Mouse (Mus musculus): ENCODE data around the gene Kif23. TPM values are rescaled to one million over a fixed set of nuclear protein-coding genes. Genes with fewer than 3 reads are reported as not detected.

The Kif23 gene
- polyA plus RNA-seq, 1 experiment from 2014 or later = 110 TPM

DNA sequence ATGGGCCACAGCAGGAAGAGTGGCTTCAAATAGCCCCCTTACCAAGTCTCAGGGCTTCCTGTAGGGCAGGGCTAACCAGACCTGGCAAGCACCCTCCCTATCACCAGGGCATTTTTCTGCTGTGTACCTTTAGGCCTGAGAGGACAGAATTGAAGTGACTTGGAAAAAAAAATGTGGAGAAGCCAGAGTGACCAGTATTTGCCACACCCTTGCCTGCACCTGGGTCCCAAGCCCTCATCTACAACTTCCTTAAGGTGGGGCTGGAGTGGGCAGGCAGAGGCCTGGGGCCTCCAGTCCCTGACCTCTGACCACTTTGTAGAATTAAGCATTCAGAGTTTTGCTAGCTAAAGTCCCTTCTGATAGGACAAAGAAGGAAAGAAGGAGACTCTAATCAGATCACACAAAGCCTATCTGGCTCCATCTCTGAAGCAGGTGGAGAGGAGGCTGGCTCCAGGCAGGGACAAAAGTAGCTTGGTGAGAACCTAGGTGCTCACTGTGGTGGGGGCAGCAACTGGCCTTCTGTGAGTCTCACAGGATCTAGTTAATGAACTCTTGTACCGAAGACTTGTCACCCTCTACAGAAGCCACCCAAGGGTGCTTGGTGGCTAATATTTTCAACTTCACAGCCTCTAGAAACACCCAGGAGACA is 13.5 kb upstream of the Kif23 start:
- no peak overlapping the region for H3K4me2 ChIP-seq
- H3K27ac ChIP-seq (ENCODE audit: low read depth, low read length) = no peak overlapping the region
- DNase-seq (ENCODE audit: low spot score, missing footprints) = no peak
- ATAC-seq (ENCODE audit: low FRiP score) = no peak
- no peak overlapping the region for H3K9ac ChIP-seq (ENCODE audit: low read length)
- H3K4me1 ChIP-seq (ENCODE audit: control insufficient read depth, insufficient read depth, low read length) = no peaks in the 10 kb centered on the region
- H3K4me3 ChIP-seq (ENCODE audit: low read depth, low read length) = no peak overlapping the region
- WGBS = 100% methylated on average over 1 of the region's 1 CpGs
- no peaks in the 10 kb centered on the region for H3K9me3 ChIP-seq (ENCODE audit: control insufficient read depth, low read length)
- H3K36me3 ChIP-seq (ENCODE audit: control insufficient read depth, insufficient read depth, low read length) = no peaks in the 10 kb centered on the region
- no peaks in the 10 kb centered on the region for H3K27me3 ChIP-seq (ENCODE audit: control insufficient read depth, insufficient read depth, low read length)

DNA sequence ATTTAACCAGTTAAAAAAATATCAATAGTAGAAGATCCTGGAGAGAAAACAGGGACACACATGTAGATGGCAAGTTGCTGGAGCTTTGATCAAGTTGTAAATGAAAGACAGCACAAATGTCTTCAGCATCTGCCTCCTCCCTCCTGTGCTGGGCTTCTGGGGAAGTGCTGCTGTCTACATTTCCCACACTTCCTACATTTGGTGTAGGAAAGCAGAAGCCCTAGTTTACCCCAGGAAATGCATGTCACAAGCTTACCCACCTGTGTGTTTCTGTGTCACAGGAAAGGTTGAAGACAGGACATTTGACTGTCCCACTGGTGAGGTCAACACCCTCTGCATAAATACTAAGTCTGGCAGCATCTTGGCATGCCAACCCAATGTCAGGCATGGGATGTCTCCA is 8.1 kb upstream of the Kif23 start:
- no peak for ATAC-seq (ENCODE audit: low FRiP score)
- Histone ChIP-seq H3K27ac (ENCODE audit: low read depth, low read length) (no peak overlapping the region), H3K9me3 (ENCODE audit: control insufficient read depth, low read length) (no peaks in the 10 kb centered on the region), H3K36me3 (ENCODE audit: control insufficient read depth, insufficient read depth, low read length) (no peaks in the 10 kb centered on the region), H3K4me2 (no peak overlapping the region), H3K9ac (ENCODE audit: low read length) (no peak overlapping the region), H3K4me3 (ENCODE audit: low read depth, low read length) (no peak overlapping the region), H3K4me1 (ENCODE audit: control insufficient read depth, insufficient read depth, low read length) (no peaks in the 10 kb centered on the region), H3K27me3 (ENCODE audit: control insufficient read depth, insufficient read depth, low read length) (no peaks in the 10 kb centered on the region)
- no peak for DNase-seq (ENCODE audit: low spot score, missing footprints)

DNA sequence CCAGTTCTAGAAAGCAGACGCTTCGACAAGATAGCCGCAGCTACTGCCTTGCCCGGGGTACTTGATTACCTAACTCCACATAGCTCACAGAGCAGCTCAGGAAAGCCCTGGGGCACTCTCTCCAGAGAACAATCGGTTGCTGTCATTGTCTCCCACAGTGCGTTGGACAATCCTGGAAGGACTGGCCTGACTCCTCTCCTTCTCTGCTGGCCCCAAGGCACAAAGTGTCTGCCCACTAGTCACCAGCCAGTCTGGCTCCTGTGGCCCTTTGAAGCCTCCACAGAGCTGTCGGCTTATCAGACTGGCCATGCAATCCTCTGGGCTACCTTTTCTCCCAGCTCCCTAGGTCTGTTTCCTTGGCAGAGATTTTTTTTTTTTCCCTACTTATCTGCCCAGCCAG is 5.7 kb upstream of the Kif23 start:
- Histone ChIP-seq H3K9me3 (ENCODE audit: control insufficient read depth, low read length) (no peaks in the 10 kb centered on the region), H3K9ac (ENCODE audit: low read length) (no peak overlapping the region), H3K27ac (ENCODE audit: low read depth, low read length) (no peak overlapping the region), H3K4me3 (ENCODE audit: low read depth, low read length) (no peak overlapping the region), H3K36me3 (ENCODE audit: control insufficient read depth, insufficient read depth, low read length) (no peaks in the 10 kb centered on the region), H3K27me3 (ENCODE audit: control insufficient read depth, insufficient read depth, low read length) (no peaks in the 10 kb centered on the region), H3K4me1 (ENCODE audit: control insufficient read depth, insufficient read depth, low read length) (peaks cover 7% of the 10 kb centered on the region), H3K4me2 (no peak overlapping the region)
- 60% methylated on average over 7 of the region's 7 CpGs for WGBS
- no peak for ATAC-seq (ENCODE audit: low FRiP score)
- peak; percentile 69 for DNase-seq (ENCODE audit: low spot score, missing footprints)

DNA sequence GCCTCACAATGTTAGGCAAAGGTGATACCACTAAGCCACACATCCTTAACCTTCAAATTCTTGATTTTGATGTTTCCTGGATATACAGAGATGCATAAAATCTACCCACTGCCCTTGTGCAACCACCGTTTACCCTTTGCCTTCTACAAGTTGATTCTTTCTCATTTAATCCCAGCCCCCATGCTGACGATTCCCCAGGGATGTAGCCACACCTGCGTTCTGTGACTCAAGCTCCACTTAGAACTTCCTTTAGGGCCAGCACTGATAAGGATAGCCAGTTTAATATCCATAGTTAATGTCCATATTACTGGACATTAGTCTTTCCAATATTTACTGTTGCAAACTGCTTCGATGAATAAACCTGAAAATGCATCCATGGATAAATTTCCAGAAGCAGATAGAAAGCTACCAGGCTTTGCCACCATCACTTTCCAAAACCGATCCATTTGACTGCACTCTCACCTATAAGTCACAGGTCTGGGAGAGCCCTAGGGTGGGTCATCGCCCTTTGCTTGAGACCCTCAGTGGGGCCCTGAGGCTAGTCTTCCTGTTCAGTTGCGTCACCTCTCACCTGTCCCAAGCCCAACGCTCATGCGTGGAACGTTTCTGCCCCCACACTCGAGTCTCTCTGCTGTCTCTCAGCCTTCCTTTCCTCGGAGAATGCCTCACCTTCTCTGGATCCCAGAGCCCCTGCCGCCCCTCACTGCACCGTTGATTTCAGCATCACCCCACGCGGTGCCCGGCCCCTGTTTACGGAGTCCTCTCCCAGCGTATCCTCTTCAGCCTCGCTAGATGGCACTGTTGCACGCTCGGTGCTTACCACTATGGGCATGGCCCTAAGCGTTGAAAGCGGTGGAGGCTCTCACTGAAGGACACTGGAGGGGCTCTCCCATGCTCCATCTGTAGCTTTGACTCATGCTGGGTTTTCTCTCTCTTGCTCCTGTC is 1.1 kb upstream of the Kif23 start:
- no peaks in the 10 kb centered on the region for H3K9me3 ChIP-seq (ENCODE audit: control insufficient read depth, low read length)
- H3K4me1 ChIP-seq (ENCODE audit: control insufficient read depth, insufficient read depth, low read length) = peaks cover 12% of the 10 kb centered on the region
- no peaks in the 10 kb centered on the region for H3K27me3 ChIP-seq (ENCODE audit: control insufficient read depth, insufficient read depth, low read length)
- 0 out of 2 replicates have a peak overlapping the region, but pooled peaks have one; percentile 20 for H3K27ac ChIP-seq (ENCODE audit: low read depth, low read length)
- peak; percentile 98 for DNase-seq (ENCODE audit: low spot score, missing footprints)
- peak; percentile 77 for ATAC-seq (ENCODE audit: low FRiP score)
- H3K9ac ChIP-seq (ENCODE audit: low read length) = peak overlapping the region; percentile 58
- 6% methylated on average over 24 of the region's 24 CpGs for WGBS
- peak overlapping the region; percentile 84 for H3K4me3 ChIP-seq (ENCODE audit: low read depth, low read length)
- peaks cover 3% of the 10 kb centered on the region; the same call in 1 of the 2 replicates for H3K36me3 ChIP-seq (ENCODE audit: control insufficient read depth, insufficient read depth, low read length)
- H3K4me2 ChIP-seq = peak overlapping the region; percentile 73

DNA sequence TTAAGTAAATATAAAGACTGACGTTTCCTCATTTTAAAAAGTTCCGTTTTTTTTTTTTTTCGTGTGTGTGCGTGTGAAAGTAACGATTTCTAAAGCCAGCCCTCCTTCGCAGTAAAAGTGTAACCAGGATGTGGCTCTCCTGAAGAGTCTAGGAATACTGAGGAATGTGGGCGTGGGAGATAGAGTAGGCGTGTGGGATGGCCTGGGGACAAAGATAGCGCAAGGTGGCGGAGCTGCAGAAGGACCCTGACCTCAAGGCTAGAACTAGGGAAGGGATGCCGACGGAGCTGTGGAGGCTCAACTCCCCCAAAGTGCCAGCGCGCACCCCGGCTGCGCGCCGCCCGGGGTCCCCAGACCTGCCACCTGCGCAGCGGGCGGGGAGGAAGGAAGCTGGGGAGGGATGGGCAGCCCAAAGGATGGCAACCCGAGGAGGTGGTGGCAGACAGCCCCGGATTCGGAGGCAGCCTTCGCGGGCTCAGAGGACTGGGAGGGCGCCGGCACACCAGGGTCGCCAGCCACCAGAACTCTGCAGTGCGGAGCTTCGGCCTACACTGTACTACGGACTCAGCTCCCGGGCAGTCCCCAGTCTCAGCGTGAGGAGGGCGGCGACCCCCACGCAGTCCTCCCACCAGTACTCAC is 482 bp downstream of the Kif23 start:
- H3K9ac ChIP-seq (ENCODE audit: low read length) = peak overlapping the region; percentile 88
- DNase-seq (ENCODE audit: low spot score, missing footprints) (no peak), ATAC-seq (ENCODE audit: low FRiP score) (peak; percentile 87)
- H3K27ac ChIP-seq (ENCODE audit: low read depth, low read length) = peak overlapping the region; percentile 77
- no peaks in the 10 kb centered on the region for H3K9me3 ChIP-seq (ENCODE audit: control insufficient read depth, low read length)
- H3K4me2 ChIP-seq = peak overlapping the region; percentile 85
- under 1% methylated on average over 34 of the region's 38 CpGs for WGBS
- H3K4me3 ChIP-seq (ENCODE audit: low read depth, low read length) = peak overlapping the region; percentile 84
- H3K36me3 ChIP-seq (ENCODE audit: control insufficient read depth, insufficient read depth, low read length) = peaks cover 3% of the 10 kb centered on the region; the same call in 1 of the 2 replicates
- peaks cover 12% of the 10 kb centered on the region for H3K4me1 ChIP-seq (ENCODE audit: control insufficient read depth, insufficient read depth, low read length)
- no peaks in the 10 kb centered on the region for H3K27me3 ChIP-seq (ENCODE audit: control insufficient read depth, insufficient read depth, low read length)

DNA sequence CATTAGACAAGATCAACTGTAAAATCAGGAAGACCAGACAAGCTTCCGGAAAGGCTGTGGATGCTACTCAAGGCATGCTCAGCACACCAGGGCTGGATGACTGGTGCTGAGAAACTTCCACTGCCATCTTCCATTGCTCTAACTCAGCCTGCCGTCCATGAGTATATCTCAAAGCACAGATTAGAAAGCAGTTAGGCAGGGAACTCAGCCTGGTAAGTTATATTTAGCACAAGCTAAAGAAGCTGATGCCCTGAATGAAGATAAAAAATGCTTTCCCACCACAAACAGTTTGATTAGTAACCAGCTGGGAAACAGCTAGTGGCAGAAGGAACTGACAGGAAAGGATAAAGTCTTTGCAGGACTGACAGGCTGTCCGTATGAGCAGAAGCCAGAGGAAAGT is 5.5 kb downstream of the Kif23 start:
- 91% methylated on average over 3 of the region's 3 CpGs for WGBS
- Histone ChIP-seq H3K36me3 (ENCODE audit: control insufficient read depth, insufficient read depth, low read length) (peaks cover 11% of the 10 kb centered on the region; the same call in 1 of the 2 replicates), H3K9ac (ENCODE audit: low read length) (no peak overlapping the region), H3K27ac (ENCODE audit: low read depth, low read length) (no peak overlapping the region), H3K4me1 (ENCODE audit: control insufficient read depth, insufficient read depth, low read length) (peaks cover 5% of the 10 kb centered on the region; the same call in 1 of the 2 replicates), H3K9me3 (ENCODE audit: control insufficient read depth, low read length) (no peaks in the 10 kb centered on the region), H3K4me3 (ENCODE audit: low read depth, low read length) (no peak overlapping the region), H3K27me3 (ENCODE audit: control insufficient read depth, insufficient read depth, low read length) (no peaks in the 10 kb centered on the region), H3K4me2 (no peak overlapping the region)
- DNase-seq (ENCODE audit: low spot score, missing footprints) = no peak
- ATAC-seq (ENCODE audit: low FRiP score) = no peak

DNA sequence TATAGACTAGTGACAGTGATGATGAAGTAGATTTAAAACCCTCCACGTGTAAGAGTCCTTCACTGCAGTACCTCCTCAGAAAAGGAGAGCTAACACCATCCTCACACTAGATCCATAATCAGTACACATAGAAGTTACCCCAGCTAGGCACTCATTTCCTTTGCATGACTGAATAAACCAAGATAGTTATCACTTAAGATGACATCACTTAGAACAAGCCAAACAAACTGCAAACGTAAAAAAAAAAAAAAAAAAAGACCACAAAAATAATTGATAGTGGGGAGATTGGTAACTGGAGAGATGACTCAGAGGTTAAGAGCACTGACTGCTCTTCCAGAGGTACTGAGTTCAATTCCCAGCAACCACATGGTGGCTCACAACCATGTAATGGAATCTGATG is 13.2 kb downstream of the Kif23 start:
- no peaks in the 10 kb centered on the region for H3K9me3 ChIP-seq (ENCODE audit: control insufficient read depth, low read length)
- H3K27me3 ChIP-seq (ENCODE audit: control insufficient read depth, insufficient read depth, low read length) = no peaks in the 10 kb centered on the region
- H3K36me3 ChIP-seq (ENCODE audit: control insufficient read depth, insufficient read depth, low read length) = peaks cover 25% of the 10 kb centered on the region; the same call in 1 of the 2 replicates
- H3K4me2 ChIP-seq = no peak overlapping the region
- no peak for DNase-seq (ENCODE audit: low spot score, missing footprints)
- 85% methylated on average over 2 of the region's 2 CpGs for WGBS
- ATAC-seq (ENCODE audit: low FRiP score) = no peak
- H3K4me3 ChIP-seq (ENCODE audit: low read depth, low read length) = no peak overlapping the region
- H3K9ac ChIP-seq (ENCODE audit: low read length) = no peak overlapping the region
- no peak overlapping the region for H3K27ac ChIP-seq (ENCODE audit: low read depth, low read length)
- H3K4me1 ChIP-seq (ENCODE audit: control insufficient read depth, insufficient read depth, low read length) = no peaks in the 10 kb centered on the region

DNA sequence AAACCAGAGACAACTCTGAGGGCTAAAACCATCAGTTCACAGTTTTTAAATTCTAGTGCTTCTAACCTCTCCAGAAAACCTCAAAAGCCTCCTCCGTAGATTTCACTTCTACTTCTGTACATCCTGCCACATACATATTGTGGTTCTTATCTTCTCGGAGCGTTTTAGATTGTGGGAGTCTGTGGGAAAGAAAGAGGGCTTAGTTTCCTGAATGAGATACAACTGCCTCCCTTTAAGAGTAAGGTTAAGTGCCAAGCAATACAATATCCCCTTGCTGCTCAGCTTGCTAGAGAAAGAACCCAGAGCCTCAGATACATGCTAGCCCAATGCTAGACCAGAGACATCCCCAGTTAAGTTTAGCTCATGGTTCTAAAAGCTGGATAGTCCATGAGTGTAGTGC is 14.6 kb downstream of the Kif23 start:
- ATAC-seq (ENCODE audit: low FRiP score) (no peak), DNase-seq (ENCODE audit: low spot score, missing footprints) (no peak)
- Histone ChIP-seq H3K36me3 (ENCODE audit: control insufficient read depth, insufficient read depth, low read length) (peaks cover 24% of the 10 kb centered on the region; the same call in 1 of the 2 replicates), H3K27me3 (ENCODE audit: control insufficient read depth, insufficient read depth, low read length) (no peaks in the 10 kb centered on the region), H3K4me1 (ENCODE audit: control insufficient read depth, insufficient read depth, low read length) (no peaks in the 10 kb centered on the region), H3K9ac (ENCODE audit: low read length) (no peak overlapping the region), H3K4me2 (no peak overlapping the region), H3K27ac (ENCODE audit: low read depth, low read length) (no peak overlapping the region), H3K9me3 (ENCODE audit: control insufficient read depth, low read length) (no peaks in the 10 kb centered on the region), H3K4me3 (ENCODE audit: low read depth, low read length) (no peak overlapping the region)
- 98% methylated on average over 3 of the region's 3 CpGs for WGBS

All from midbrain, embryonic 11.5 days (tissue).